Mouse (Mus musculus) heart, adult 2 months (tissue): Measurements from ENCODE around the gene Pard6a. TPM values are rescaled to one million over a fixed set of nuclear protein-coding genes. Genes with fewer than 3 reads are reported as not detected.

Experiments used
- DNase-seq, 2 experiments: peaks; one replicate each; pipeline ENCODE4 v3.0.0; 2021
- H3K27ac ChIP-seq: fragments of 200-600 bp; 2 replicates; pipeline ENCODE4 v1.8.1; 2022
- H3K27me3 ChIP-seq: fragments of 200-500 bp; 2 replicates; pipeline ENCODE4 v1.6.1; 2012; ENCODE audit warnings: mild to moderate bottlenecking, low read length, inconsistent platforms, mixed read lengths; ENCODE audit not compliant: control insufficient read depth, insufficient read depth
- H3K36me3 ChIP-seq: fragments of 200-500 bp; 2 replicates; pipeline ENCODE4 v1.6.1; 2012; ENCODE audit warnings: low read length, inconsistent platforms; ENCODE audit not compliant: control insufficient read depth, insufficient read depth
- H3K4me1 ChIP-seq: fragments of 200-500 bp; 2 replicates; pipeline ENCODE4 v1.6.1; 2011; ENCODE audit warnings: low read length; ENCODE audit not compliant: control insufficient read depth, insufficient read depth
- H3K4me3 ChIP-seq: fragments of 200-600 bp; 2 replicates; pipeline ENCODE4 v1.8.1; 2022
- H3K79me2 ChIP-seq: fragments of 200-500 bp; replicated peaks from 2 replicates; pipeline ENCODE4 v1.6.1; 2012; ENCODE audit warnings: mild to moderate bottlenecking, inconsistent platforms, low read length, moderate library complexity, mixed read lengths; ENCODE audit not compliant: control insufficient read depth, insufficient read depth
- H3K9ac ChIP-seq: fragments of 200-500 bp; 2 replicates; pipeline ENCODE4 v1.6.1; 2012; ENCODE audit warnings: low read depth, mild to moderate bottlenecking, control low read depth, inconsistent platforms, low read length, mixed read lengths
- CTCF ChIP-seq: fragments of 200-600 bp; IDR thresholded peaks from 2 replicates; pipeline ENCODE4 v1.8.1; 2022; ENCODE audit warnings: antibody characterized with exemption, mild to moderate bottlenecking, moderate library complexity
- EP300 ChIP-seq: fragments of 200-500 bp; IDR thresholded peaks from 2 replicates; pipeline ENCODE4 v1.6.1; 2011; ENCODE audit warnings: low read depth, low read length, control low read depth; ENCODE audit not compliant: insufficient read depth
- POLR2A ChIP-seq: fragments of 200-500 bp; IDR thresholded peaks from 2 replicates; pipeline ENCODE4 v1.6.1; 2011; ENCODE audit warnings: mild to moderate bottlenecking, low read depth, low read length, control low read depth; ENCODE audit not compliant: insufficient read depth
- WGBS: fragments of 180-500 bp; shearing (Covaris S2); methylation state at CpG from one replicate; pipeline ENCODE4 v1.1.7; 2018; 5-methylcytosine and 5-hydroxymethylcytosine counted together
- intact Hi-C: fragments of 180-260 bp; cut with DNase I; formaldehyde crosslinking; loops from one replicate; pipeline ENCODE4 v1.15.1; 2025
- polyA plus RNA-seq: library from polyadenylated mRNA; depleted of rRNA; stranded (reverse); fragments of >200 nt; gene quantifications from 2 replicates; pipeline ENCODE4 v1.2.3, GENCODE M21; 2012
- total RNA-seq, 2 experiments: library from RNA; stranded (reverse); gene quantifications; 2 replicates each; pipeline ENCODE4 v1.2.3; 2021

The Pard6a gene
- total and polyA plus RNA-seq, 3 experiments = 5.5 to 12.0 (median 6.8) TPM

DNA sequence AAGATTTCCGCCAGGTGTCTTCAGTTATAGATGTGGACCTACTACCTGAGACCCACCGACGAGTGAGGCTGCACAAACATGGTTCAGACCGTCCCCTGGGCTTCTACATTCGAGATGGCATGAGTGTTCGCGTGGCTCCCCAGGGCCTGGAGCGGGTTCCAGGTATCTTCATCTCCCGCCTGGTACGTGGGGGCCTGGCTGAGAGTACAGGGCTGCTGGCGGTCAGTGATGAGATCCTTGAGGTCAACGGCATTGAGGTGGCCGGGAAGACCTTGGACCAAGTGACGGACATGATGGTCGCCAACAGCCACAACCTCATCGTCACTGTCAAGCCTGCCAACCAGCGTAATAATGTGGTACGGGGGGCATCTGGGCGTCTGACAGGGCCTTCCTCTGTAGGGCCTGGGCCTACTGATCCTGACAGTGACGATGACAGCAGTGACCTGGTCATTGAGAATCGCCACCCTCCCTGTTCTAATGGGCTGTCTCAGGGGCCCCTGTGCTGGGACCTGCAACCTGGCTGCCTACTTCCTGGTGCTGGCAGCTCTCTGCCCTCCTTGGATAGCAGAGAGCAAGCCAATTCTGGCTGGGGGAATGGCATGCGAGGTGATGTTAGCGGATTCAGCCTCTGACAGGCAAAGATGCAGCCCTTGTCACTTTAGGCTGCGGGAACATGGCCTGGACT lies 1.9 kb downstream of the Pard6a start:
- intact Hi-C loops = loop anchor here (5.0 kb wide), 2 partner anchors 66 to 309 kb away; partner anchors contain the start of genes Agrp, Ctcf and Ddx28
- Histone ChIP-seq H3K9ac (no peak overlapping the region), H3K4me3 (no peak overlapping the region), H3K27me3 (no peaks in the 10 kb centered on the region), H3K27ac (no peak overlapping the region), H3K79me2 (no peaks in the 10 kb centered on the region), H3K4me1 (peaks cover 4% of the 10 kb centered on the region), H3K36me3 (no peaks in the 10 kb centered on the region)
- no peak for DNase-seq
- TF ChIP-seq POLR2A = no peak
- no peak for TF ChIP-seq EP300
- no peak for TF ChIP-seq CTCF
- whole genome bisulfite sequencing = 92% methylated on average over 24 of the region's 24 CpGs

DNA sequence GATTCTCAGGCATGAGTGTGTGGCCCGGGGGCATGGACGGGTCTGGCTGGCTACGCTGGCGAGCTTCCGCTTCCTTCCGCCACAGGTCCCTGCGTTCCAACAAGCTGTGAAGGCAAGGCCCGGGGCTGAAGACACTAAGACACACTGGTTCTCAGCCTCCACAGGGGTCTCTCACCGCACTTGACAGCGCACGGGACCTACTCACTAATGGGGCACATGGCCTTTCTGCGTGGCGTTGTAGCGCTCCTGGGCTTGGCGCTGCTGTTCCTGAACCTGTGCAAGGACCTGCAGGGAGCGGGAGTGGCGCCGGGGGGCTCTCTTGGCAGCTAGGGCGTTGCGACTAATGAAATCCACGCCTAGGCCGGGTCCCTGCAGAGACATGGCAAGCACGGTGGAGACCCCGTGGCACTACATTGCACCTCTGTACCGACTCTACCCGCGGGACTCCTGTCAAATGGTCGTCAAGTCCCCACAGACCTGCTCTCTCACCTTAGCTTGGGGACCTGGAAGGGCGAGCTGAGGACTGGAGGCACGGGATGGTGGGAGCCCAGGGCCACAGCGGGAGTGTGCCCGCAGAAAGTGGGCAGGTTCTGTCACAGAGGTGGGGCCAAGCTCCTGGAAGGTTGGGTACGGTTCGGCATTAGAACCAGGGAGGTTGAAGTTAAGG lies 3.3 kb downstream of the Pard6a start:
- DNase-seq = no peak
- WGBS = 93% methylated on average over 34 of the region's 34 CpGs

DNA sequence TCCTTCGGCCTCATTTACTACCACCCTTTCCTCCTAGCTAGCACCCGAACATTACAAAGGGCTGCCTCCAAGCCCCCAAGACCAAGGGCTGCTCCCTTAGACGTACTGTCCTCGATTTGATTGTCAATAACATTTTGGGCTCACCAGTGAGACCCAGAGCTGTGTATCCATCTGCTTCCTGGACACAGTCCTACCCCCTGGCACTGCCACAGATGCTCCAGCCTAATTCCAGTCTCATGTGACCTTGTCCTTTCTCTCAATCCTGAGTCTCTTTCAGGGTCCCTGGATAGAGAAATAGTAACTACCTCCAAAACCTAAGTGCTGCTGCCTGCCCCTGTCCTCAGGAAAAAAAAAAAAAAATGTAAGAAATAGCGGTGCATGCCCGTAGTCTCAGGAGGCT lies 4.0 kb downstream of the Pard6a start:
- no peak for TF ChIP-seq POLR2A
- no peak for TF ChIP-seq EP300
- Histone ChIP-seq H3K36me3 (no peaks in the 10 kb centered on the region), H3K27ac (no peak overlapping the region), H3K79me2 (no peaks in the 10 kb centered on the region), H3K9ac (no peak overlapping the region), H3K4me1 (peaks cover 4% of the 10 kb centered on the region), H3K4me3 (no peak overlapping the region), H3K27me3 (no peaks in the 10 kb centered on the region)
- intact Hi-C loops = loop anchor here (5.0 kb wide), 2 partner anchors 68 to 307 kb away; partner anchors contain the start of genes Agrp, Ctcf and Ddx28
- 87% methylated on average over 6 of the region's 6 CpGs for WGBS
- DNase-seq = no peak

More for the DNA sequence above, 3.3 kb downstream of the Pard6a start:
- H3K4me1 ChIP-seq = peaks cover 4% of the 10 kb centered on the region
- H3K79me2 ChIP-seq = no peaks in the 10 kb centered on the region
- H3K27me3 ChIP-seq = no peaks in the 10 kb centered on the region
- intact Hi-C loops = loop anchor here (5.0 kb wide), 2 partner anchors 67 to 308 kb away; partner anchors contain the start of genes Agrp, Ctcf and Ddx28
- TF ChIP-seq CTCF = no peak
- no peak for TF ChIP-seq EP300
- no peak for TF ChIP-seq POLR2A
- no peaks in the 10 kb centered on the region for H3K36me3 ChIP-seq
- H3K4me3 ChIP-seq = no peak overlapping the region
- no peak overlapping the region for H3K9ac ChIP-seq
- H3K27ac ChIP-seq = no peak overlapping the region

DNA sequence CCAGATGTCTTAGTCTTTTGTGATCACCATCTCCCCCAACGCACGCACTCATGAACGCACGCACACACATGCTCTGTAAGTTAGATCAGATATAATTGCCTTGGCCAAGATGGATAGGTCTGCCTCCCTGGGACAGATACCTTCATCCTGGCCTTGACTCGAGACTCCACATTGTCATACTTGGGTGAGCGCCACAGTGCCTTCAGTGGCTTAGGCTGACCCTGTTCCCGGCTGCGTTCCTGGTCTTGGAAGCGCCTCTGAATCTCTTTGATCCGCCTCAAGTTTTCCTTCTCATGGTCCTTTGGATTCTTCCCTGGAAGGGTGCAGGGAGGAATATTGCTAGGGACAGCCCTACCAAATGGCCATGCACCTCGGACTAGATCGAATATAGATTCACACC lies 5.5 kb downstream of the Pard6a start:
- 85% methylated on average over 12 of the region's 12 CpGs for WGBS
- no peak for DNase-seq
- no peak overlapping the region for H3K4me3 ChIP-seq
- H3K79me2 ChIP-seq = no peaks in the 10 kb centered on the region
- intact Hi-C loops = no loop called here
- H3K36me3 ChIP-seq = no peaks in the 10 kb centered on the region
- H3K4me1 ChIP-seq = peaks cover 4% of the 10 kb centered on the region
- H3K27ac ChIP-seq = no peak overlapping the region
- no peak overlapping the region for H3K9ac ChIP-seq
- no peaks in the 10 kb centered on the region for H3K27me3 ChIP-seq
- TF ChIP-seq EP300 (no peak), CTCF (no peak), POLR2A (no peak)

DNA sequence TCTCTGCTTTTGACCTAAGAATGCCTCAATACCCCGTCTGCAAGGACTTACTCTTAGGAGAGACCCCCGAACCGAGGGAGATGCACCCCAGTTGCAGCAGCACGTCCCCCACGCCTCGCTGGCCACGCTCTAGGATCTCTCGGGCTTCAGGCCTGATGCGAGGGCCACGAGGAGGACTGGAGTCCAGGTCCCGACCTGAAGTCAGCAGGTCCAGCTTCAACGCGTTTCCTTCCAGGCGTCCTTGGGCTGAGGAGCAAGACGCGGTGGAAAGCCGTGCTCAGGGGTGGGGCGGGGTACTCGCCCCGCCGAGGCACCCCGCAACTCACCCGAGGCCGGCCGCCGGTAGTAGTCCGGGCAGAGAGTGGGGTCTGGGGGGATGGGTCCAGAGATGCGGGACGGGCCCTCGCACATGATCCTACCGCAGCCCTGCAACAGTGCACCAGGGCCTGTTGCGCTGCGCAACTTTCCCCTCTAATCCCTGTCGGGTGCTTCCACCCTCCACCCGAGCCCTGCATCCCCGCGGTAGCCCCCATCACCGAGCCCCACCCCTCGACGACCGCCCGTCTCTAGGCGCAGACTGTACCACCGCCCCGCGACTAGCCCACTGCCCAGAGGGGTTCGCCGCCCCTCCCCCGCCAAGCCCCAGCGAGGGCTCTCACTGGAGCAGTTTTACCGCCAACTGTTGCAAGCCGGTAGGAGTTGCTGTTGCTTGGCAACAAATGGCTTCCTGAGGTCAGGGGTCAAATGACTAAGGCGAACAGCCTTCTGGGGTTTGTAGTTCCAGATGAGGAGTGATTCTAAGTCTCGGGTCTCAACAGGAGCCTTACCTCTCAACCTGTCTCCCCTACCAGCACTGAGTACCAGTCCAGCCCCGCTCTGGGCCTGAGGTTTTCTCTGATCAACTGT lies 6.8 kb downstream of the Pard6a start, which contains the start of the genes 4933405L10Rik and Enkd1:
Gene 4933405L10Rik, plus strand, starts transcription at position 158 of the 906 bp plus-strand sequence.
Gene Enkd1, minus strand, starts transcription at position 713 of the 906 bp plus-strand sequence.
- Histone ChIP-seq H3K4me1 (peaks cover 1% of the 10 kb centered on the region; the same call in 1 of the 2 replicates), H3K79me2 (no peaks in the 10 kb centered on the region), H3K27me3 (no peaks in the 10 kb centered on the region), H3K27ac (no peak within 1 kb of the TSS), H3K9ac (peak within 1 kb of the TSS; percentile 34), H3K4me3 (peak within 1 kb of the TSS; percentile 76), H3K36me3 (no peaks in the 10 kb centered on the region)
- 1% methylated on average over 55 of the region's 55 CpGs for WGBS
- no peak for TF ChIP-seq POLR2A
- no peak for TF ChIP-seq CTCF
- TF ChIP-seq EP300 = no peak
- intact Hi-C loops = no loop called here
- DNase-seq = peak; percentile 81 to 85
